Mouse (Mus musculus) heart, adult 10 weeks (tissue): ENCODE data around the gene Ppig. TPM values are rescaled to one million over a fixed set of nuclear protein-coding genes. Genes with fewer than 3 reads are reported as not detected.

Experiments
- polyA plus RNA-seq: library from polyadenylated mRNA; stranded (reverse); fragments of 350-450 nt; fragmentation: Illumina TruSeq; extraction: RNeasy Lipid Tissue Mini Kit (QIAGEN cat#74804); gene quantifications from one replicate; pipeline ENCODE4 v1.2.3, GENCODE M21; 2014; ENCODE audit warnings: low read depth, low replicate concordance

The Ppig gene
- 22.4 TPM for polyA plus RNA-seq

GRCm38 (mm10) chr2:69722273-69722649 is at the start of gene Ppig:
TSS of gene Ppig (plus strand) at chr2:69722545.

GRCm38 (mm10) chr2:69712981-69713625 is 9.2 kb upstream of the Ppig start, which contains the start of gene Fastkd1:
TSS of gene Fastkd1 (minus strand) at chr2:69713516.

DNA sequence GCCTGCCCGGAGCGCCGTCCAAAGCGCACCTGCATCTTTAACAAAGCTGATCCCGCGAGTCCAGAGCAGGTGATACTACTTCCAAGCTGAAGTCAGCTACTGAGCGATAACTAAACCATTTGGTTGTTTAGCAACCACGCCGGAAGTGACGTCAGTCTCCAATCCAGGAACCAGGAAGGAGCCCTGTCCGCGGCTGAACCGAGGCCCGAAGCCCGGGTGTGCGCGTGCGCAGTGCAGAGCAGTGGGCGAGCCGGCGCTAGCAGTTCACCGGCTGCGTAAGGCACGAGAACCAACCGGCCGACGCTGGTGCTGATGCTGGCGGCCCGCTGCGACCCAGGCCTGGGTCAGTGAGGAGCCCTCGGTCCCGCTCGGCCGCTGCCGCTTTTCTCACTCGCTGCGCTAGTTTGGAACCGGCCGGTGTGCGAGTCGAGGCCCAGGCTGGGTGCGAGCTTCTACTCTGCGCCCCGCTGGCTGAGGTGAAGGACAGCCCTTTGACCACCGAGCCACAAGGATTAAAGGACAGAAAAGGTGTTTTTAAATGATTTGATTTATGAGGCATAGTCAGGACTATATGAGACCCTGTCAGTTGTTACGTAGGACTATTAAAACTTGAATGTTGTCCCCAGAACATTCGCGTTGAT is 67.2 kb downstream of the Ppig start, which contains the start of the genes Ccdc173 and Phospho2:
TSS of gene Ccdc173 (minus strand) at position 147 of the 641 bp plus-strand sequence.
TSS of gene Phospho2 (plus strand) at position 195 of the 641 bp plus-strand sequence.

Other genes starting within 250 kb of the Ppig start
- 0.55 TPM for gene Lrp2, start 136.5 kb upstream of the Ppig start, polyA plus RNA-seq
- 7.4 TPM for gene Bbs5, start 75.4 kb upstream of the Ppig start, polyA plus RNA-seq
- 56.5 TPM for gene Klhl41, start 52.4 kb upstream of the Ppig start, polyA plus RNA-seq
- 27.3 TPM for gene Fastkd1, start 9.0 kb upstream of the Ppig start, polyA plus RNA-seq
- 2.0 TPM for gene Ccdc173, start 67.0 kb downstream of the Ppig start, polyA plus RNA-seq
- gene Phospho2, start 67.1 kb downstream of the Ppig start, polyA plus RNA-seq: 30.7 TPM
- gene Klhl23, start 99.4 kb downstream of the Ppig start, polyA plus RNA-seq: 31.7 TPM
- gene Ssb, start 139.0 kb downstream of the Ppig start, polyA plus RNA-seq: 81.9 TPM
- 30.6 TPM for gene Mettl5, start 163.1 kb downstream of the Ppig start, polyA plus RNA-seq
- gene Ubr3, start 174.7 kb downstream of the Ppig start, polyA plus RNA-seq: 75.7 TPM